Mouse (Mus musculus) layer of hippocampus, adult 2 months (tissue): ENCODE measurements at regions not wholly inside any gene's neighbourhood (a gene's known extent, or its start where the extent isn't known, plus 50 kb on each side); places are given as distances from the start of the nearest gene placed in this dataset.
A peak's percentile ranks its signal among the peaks of the same experiment; 100 is the strongest.

ENCODE experiments used
- DNase-seq, 2 experiments: peaks; one replicate each; pipeline ENCODE4 v3.0.0; 2022; ENCODE audit warnings: low spot score in 2 of 2
- H3K27ac ChIP-seq: fragments of 200-600 bp; 2 replicates; pipeline ENCODE4 v1.8.1; 2022
- H3K4me3 ChIP-seq: fragments of 200-600 bp; 2 replicates; pipeline ENCODE4 v1.8.1; 2022; ENCODE audit warnings: mild to moderate bottlenecking
- CTCF ChIP-seq: fragments of 200-600 bp; conservative IDR thresholded peaks from 2 replicates; pipeline ENCODE4 v1.8.1; 2022; ENCODE audit warnings: antibody characterized with exemption, mild to moderate bottlenecking, moderate library complexity

DNA sequence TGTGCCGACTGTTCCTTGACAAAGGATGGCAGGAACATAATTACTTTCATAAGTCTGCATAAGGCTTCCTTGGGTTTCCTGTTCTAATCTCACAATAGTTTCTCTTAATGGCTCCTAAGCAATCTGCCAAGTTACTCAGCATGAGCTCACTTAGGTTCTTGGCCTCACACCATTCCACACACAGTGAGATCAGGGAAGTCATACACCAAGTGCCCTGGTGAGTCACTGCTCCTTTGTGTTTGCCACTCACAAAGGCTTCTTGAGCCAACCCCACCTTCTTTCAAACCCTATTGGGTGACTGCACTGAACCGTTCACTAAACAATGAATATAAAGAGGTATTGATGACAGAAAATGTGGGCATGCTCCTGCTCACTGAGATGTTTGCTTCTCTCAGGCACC lies 214.9 kb upstream of the B3gat1 start:
- no peak overlapping the region for H3K27ac ChIP-seq
- H3K4me3 ChIP-seq = no peak overlapping the region
- TF ChIP-seq CTCF = no peak
- no peak for DNase-seq

GRCm38 (mm10) chr9:26519581-26520501 lies 213.7 kb upstream of the B3gat1 start:
- Histone ChIP-seq H3K4me3 (no peak overlapping the region), H3K27ac (no peak overlapping the region; the same call in 1 of the 2 replicates)
- TF ChIP-seq CTCF = no peak
- DNase-seq = no peak

- H3K27ac ChIP-seq = no peak overlapping the region
- no peak for TF ChIP-seq CTCF
- DNase-seq = no peak
- no peak overlapping the region for H3K4me3 ChIP-seq
Observed at GRCm38 (mm10) chr9:26524089-26524488, 209.4 kb upstream of the B3gat1 start.

GRCm38 (mm10) chr9:26528761-26529160 lies 204.8 kb upstream of the B3gat1 start:
- TF ChIP-seq CTCF = peak; percentile 10; the same call in 1 of the 2 replicates
- no peak overlapping the region for H3K4me3 ChIP-seq
- H3K27ac ChIP-seq = no peak overlapping the region
- DNase-seq = no peak

GRCm38 (mm10) chr9:26539042-26539441 lies 194.5 kb upstream of the B3gat1 start:
- DNase-seq = no peak
- H3K4me3 ChIP-seq = no peak overlapping the region
- H3K27ac ChIP-seq = no peak overlapping the region
- TF ChIP-seq CTCF = no peak

GRCm38 (mm10) chr9:26548328-26548922 lies 185.1 kb upstream of the B3gat1 start:
- peak in 1 of 2 experiments; percentile 27 for DNase-seq
- peak overlapping the region; percentile 43; the same call in 1 of the 2 replicates for H3K27ac ChIP-seq
- H3K4me3 ChIP-seq = no peak overlapping the region
- TF ChIP-seq CTCF = no peak

- Histone ChIP-seq H3K27ac (no peak overlapping the region), H3K4me3 (no peak overlapping the region)
- TF ChIP-seq CTCF = no peak
- DNase-seq = no peak
Observed at GRCm38 (mm10) chr9:26549118-26549517, 184.4 kb upstream of the B3gat1 start.

DNA sequence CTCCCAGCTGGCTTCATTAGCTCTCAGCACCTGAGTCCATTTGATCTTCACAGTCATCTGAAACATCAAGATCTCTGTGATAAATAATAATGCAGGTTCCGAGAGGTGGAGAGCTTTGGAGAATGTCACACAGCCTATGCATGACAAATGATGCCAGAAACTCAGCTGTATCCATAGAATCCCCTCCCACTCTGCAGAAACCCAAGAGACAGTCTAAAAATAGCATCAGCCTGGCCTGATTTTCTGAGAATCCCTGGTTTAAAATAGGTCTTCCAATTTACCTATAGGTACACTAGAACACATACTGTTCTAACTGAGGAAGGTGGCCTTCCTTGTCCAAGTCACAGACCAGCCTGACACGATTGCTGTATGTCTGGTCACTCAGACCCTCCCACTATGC lies 184.0 kb upstream of the B3gat1 start:
- DNase-seq = no peak
- no peak overlapping the region for H3K4me3 ChIP-seq
- no peak overlapping the region for H3K27ac ChIP-seq
- TF ChIP-seq CTCF = no peak

GRCm38 (mm10) chr9:26575990-26576389 lies 157.5 kb upstream of the B3gat1 start:
- no peak for TF ChIP-seq CTCF
- Histone ChIP-seq H3K27ac (no peak overlapping the region), H3K4me3 (no peak overlapping the region)
- no peak for DNase-seq

DNA sequence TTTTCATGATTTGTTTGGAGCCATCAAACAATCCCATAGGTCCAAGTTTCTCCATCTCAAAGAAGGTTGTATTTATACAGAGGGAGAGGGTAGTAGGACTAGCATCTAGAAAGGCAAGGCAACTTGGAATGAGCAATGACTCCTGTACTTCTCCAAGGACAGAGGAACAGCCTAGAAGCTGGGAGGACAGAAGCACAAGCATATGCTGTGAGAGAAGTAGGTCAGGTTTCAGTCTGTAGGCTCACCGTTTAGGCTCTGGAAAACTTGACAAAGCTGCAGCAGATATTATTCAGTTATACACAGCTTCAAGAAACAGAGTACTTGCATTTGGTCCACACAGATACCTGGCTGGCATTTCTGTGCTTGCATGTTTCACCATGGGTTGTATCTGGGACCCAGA lies 131.5 kb upstream of the B3gat1 start:
- DNase-seq = no peak
- Histone ChIP-seq H3K4me3 (no peak overlapping the region), H3K27ac (no peak overlapping the region)
- TF ChIP-seq CTCF = no peak

DNA sequence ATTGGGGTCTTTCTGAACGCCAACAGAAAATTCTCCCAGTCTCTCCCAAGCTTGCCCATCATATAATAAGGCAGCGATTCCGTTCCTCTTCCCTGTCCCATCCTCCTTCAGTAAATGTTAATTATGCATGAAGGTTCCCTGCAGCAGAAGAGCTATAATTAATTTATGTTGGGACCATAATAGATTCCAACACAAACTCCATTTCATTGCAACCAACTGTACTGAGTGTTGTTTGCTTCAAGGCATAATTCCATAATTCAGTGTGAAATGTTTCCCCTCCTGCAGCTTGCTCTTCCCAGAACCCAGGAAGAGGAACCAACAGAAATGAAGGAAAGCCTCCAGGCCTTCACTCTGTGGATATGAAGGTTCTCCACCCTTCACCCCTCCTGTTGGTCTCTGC lies 129.0 kb upstream of the B3gat1 start:
- Histone ChIP-seq H3K4me3 (no peak overlapping the region), H3K27ac (no peak overlapping the region)
- TF ChIP-seq CTCF = no peak
- no peak for DNase-seq

- Histone ChIP-seq H3K27ac (peak overlapping the region; percentile 73), H3K4me3 (no peak overlapping the region)
- no peak for TF ChIP-seq CTCF
- DNase-seq = peak in 1 of 2 experiments; percentile 17
Observed at GRCm38 (mm10) chr9:26611711-26612437, 121.7 kb upstream of the B3gat1 start.

- no peak overlapping the region for H3K4me3 ChIP-seq
- no peak for DNase-seq
- H3K27ac ChIP-seq = no peak overlapping the region
- TF ChIP-seq CTCF = no peak
Observed at GRCm38 (mm10) chr9:26622840-26623448, 110.6 kb upstream of the B3gat1 start.
